Mouse (Mus musculus): ENCODE measurements around the gene Cdca7l. TPM values are rescaled to one million over a fixed set of nuclear protein-coding genes. Genes with fewer than 3 reads are reported as not detected.
A peak's percentile ranks its signal among the peaks of the same experiment; 100 is the strongest.
"Not testable (repeated sequence)": the region's sequence is repeated elsewhere in the genome, so short reads cannot be mapped to it uniquely, and the experiment has no call there.

Cdca7l gene
- polyA plus RNA-seq (2012; ENCODE audit: insufficient read depth, insufficient read length, low replicate concordance, missing spikeins), result not detected in 2 replicates

- WGBS, result 65% methylated on average over 2 of the region's 6 CpGs
- Histone ChIP-seq H3K4me1 (ENCODE audit: control insufficient read depth, insufficient read depth, low read length) (peaks cover 21% of the 10 kb centered on the region), H3K27ac (ENCODE audit: insufficient read depth, low read depth, low read length) (peak within 1 kb of the TSS; percentile 98)
- H3K4me3 ChIP-seq (ENCODE audit: insufficient read depth, low read depth, low read length), result not testable (repeated sequence)
These were observed at the start of gene Cdca7l for GRCm38 (mm10) chr12:117803989-117804388. Gene Cdca7l, plus strand, starts transcription at chr12:117804289.

GRCm38 (mm10) chr12:117756010-117756409 is 48.1 kb upstream of the Cdca7l start:
- WGBS, result 66% methylated on average over 7 of the region's 7 CpGs
- TF ChIP-seq CTCF (IDR thresholded peaks at IDR 0.05; ENCODE audit: insufficient read depth, low read depth, low read length) (no peak), POLR2A (IDR thresholded peaks at IDR 0.05; ENCODE audit: insufficient read depth, low read depth, low read length) (no peak)
- no peak overlapping the region for H3K4me3 ChIP-seq (ENCODE audit: insufficient read depth, low read depth, low read length)
- no peak overlapping the region for H3K27ac ChIP-seq (ENCODE audit: insufficient read depth, low read depth, low read length)
- H3K4me1 ChIP-seq (ENCODE audit: control insufficient read depth, insufficient read depth, low read length), result peaks cover 8% of the 10 kb centered on the region

DNA sequence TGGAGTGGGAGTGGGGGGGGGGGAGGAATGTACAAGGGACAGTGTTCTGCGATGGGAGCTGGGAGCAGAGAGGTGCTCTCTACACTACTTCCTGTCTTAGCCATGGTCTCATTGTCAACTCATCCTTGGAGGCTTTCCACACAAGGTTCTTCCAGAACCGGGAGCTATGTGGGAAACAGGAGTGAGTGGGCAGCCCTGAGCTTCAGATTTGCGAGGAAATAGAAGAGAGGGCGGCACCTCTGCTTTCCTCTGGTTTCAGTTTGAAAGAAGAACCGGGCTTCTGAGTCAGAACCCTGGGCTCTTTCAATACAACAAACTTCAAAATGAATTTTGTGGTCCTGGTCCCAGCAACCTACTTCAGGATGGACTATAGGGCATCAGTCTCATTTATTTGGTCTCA is 43.7 kb upstream of the Cdca7l start:
- peaks cover 13% of the 10 kb centered on the region for H3K4me1 ChIP-seq (ENCODE audit: control insufficient read depth, insufficient read depth, low read length)
- no peak overlapping the region for H3K4me3 ChIP-seq (ENCODE audit: insufficient read depth, low read depth, low read length)
- no peak overlapping the region for H3K27ac ChIP-seq (ENCODE audit: insufficient read depth, low read depth, low read length)
- no peak for TF ChIP-seq POLR2A (IDR thresholded peaks at IDR 0.05; ENCODE audit: insufficient read depth, low read depth, low read length)
- no peak for TF ChIP-seq CTCF (IDR thresholded peaks at IDR 0.05; ENCODE audit: insufficient read depth, low read depth, low read length)
- 44% methylated on average over 5 of the region's 5 CpGs for WGBS

DNA sequence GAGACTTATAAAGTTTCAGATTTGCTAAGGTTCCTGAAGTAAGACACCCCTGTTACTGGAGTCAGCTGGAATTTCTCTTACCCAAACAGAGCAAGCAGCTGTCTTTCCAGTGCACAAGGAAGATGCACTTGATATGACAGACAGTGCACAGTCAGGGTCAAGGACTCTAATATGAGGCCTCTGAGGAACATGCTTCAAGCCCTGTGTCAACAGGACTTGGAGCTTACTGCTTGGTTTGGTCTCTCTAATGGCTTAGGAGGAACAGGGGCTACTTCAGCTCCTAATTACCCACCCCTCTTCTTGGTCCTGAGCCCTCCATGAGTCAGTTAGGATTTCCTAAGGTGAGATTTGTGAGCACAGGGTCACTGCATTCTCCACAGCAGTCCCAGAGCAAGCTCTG is 43.2 kb upstream of the Cdca7l start:
- TF ChIP-seq CTCF (IDR thresholded peaks at IDR 0.05; ENCODE audit: insufficient read depth, low read depth, low read length), result no peak
- no peak for TF ChIP-seq POLR2A (IDR thresholded peaks at IDR 0.05; ENCODE audit: insufficient read depth, low read depth, low read length)
- Histone ChIP-seq H3K4me3 (ENCODE audit: insufficient read depth, low read depth, low read length) (no peak overlapping the region), H3K27ac (ENCODE audit: insufficient read depth, low read depth, low read length) (no peak overlapping the region), H3K4me1 (ENCODE audit: control insufficient read depth, insufficient read depth, low read length) (peaks cover 13% of the 10 kb centered on the region)

DNA sequence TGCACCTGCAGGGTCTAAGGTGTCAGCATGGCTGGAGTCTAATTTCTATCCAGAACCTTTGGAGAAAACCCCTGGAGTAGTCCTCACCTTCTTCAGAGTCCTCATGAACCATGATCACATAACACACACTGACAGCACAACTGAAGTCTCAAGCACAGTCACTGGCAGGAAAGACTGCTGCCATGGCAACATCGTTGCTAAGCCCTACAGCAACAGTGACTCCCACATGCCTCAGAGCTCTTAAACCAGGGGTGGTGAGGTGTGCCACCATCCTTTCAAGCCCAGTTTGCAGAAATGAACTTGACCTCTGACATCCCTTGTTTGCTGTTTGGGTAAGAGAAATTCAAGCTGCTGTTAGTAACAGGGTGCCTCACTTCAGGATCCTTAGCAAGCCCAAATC is 42.4 kb upstream of the Cdca7l start:
- H3K27ac ChIP-seq (ENCODE audit: insufficient read depth, low read depth, low read length), result no peak overlapping the region
- no peak overlapping the region for H3K4me3 ChIP-seq (ENCODE audit: insufficient read depth, low read depth, low read length)
- TF ChIP-seq CTCF (IDR thresholded peaks at IDR 0.05; ENCODE audit: insufficient read depth, low read depth, low read length) (no peak), POLR2A (IDR thresholded peaks at IDR 0.05; ENCODE audit: insufficient read depth, low read depth, low read length) (no peak)
- peaks cover 13% of the 10 kb centered on the region for H3K4me1 ChIP-seq (ENCODE audit: control insufficient read depth, insufficient read depth, low read length)
- WGBS, result 26% methylated on average over 1 of the region's 1 CpGs

DNA sequence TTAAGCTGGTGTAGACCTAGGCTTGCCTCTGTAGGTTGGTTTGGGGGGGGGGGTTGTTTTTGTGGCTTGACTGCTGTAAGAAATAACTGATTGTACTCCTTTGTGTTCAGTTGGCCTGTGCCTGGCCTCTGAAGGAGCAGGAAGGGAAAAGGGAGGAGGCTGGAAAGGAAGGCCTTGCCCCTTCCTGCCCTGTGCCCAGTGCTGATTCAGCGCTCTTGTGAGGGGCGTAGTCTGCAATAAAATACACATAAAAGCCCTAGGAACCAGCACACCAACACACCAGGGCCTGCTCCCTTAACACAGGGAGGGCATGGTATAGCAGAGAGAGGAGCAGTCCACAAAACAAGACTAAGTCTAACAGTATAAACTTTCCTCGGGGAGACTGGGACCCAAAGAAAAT is 40.8 kb upstream of the Cdca7l start:
- 82% methylated on average over 3 of the region's 3 CpGs for WGBS
- Histone ChIP-seq H3K4me1 (ENCODE audit: control insufficient read depth, insufficient read depth, low read length) (peaks cover 13% of the 10 kb centered on the region), H3K4me3 (ENCODE audit: insufficient read depth, low read depth, low read length) (no peak overlapping the region), H3K27ac (ENCODE audit: insufficient read depth, low read depth, low read length) (no peak overlapping the region)
- no peak for TF ChIP-seq POLR2A (IDR thresholded peaks at IDR 0.05; ENCODE audit: insufficient read depth, low read depth, low read length)
- TF ChIP-seq CTCF (IDR thresholded peaks at IDR 0.05; ENCODE audit: insufficient read depth, low read depth, low read length), result no peak

- TF ChIP-seq CTCF (IDR thresholded peaks at IDR 0.05; ENCODE audit: insufficient read depth, low read depth, low read length) (no peak), POLR2A (IDR thresholded peaks at IDR 0.05; ENCODE audit: insufficient read depth, low read depth, low read length) (no peak)
- Histone ChIP-seq H3K4me1 (ENCODE audit: control insufficient read depth, insufficient read depth, low read length) (peaks cover 11% of the 10 kb centered on the region), H3K27ac (ENCODE audit: insufficient read depth, low read depth, low read length) (no peak overlapping the region), H3K4me3 (ENCODE audit: insufficient read depth, low read depth, low read length) (no peak overlapping the region)
- 5% methylated on average over 7 of the region's 7 CpGs for WGBS
These were observed 39.2 kb upstream of the Cdca7l start for GRCm38 (mm10) chr12:117764839-117765238.

DNA sequence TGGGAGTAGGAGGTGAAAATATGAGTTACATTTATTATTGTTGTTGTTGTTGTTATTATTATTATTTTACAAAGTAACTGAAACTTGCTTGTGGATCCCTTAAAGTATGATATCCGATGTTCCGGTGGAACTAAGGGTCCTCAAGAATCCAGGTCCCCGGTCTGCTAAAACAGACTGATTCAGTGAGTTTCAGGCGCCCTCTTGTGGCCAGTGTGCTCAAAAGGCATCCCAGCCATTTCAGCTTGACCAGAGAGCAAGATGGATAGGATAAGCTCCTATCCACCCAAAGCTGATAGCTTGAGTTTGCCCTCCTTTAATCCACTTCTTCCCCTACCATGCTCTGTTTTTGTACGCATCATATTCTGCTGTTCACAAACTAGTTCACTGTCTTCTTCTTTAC is 35.0 kb upstream of the Cdca7l start:
- TF ChIP-seq CTCF (IDR thresholded peaks at IDR 0.05; ENCODE audit: insufficient read depth, low read depth, low read length) (peak; percentile 74; the same call in 1 of the 2 replicates), POLR2A (IDR thresholded peaks at IDR 0.05; ENCODE audit: insufficient read depth, low read depth, low read length) (no peak)
- H3K4me3 ChIP-seq (ENCODE audit: insufficient read depth, low read depth, low read length), result no peak overlapping the region
- H3K4me1 ChIP-seq (ENCODE audit: control insufficient read depth, insufficient read depth, low read length), result peaks cover 3% of the 10 kb centered on the region; the same call in 1 of the 2 replicates
- 5% methylated on average over 5 of the region's 5 CpGs for WGBS
- no peak overlapping the region for H3K27ac ChIP-seq (ENCODE audit: insufficient read depth, low read depth, low read length)

GRCm38 (mm10) chr12:117770211-117770610 is 33.9 kb upstream of the Cdca7l start:
- TF ChIP-seq POLR2A (IDR thresholded peaks at IDR 0.05; ENCODE audit: insufficient read depth, low read depth, low read length), result no peak
- no peak for TF ChIP-seq CTCF (IDR thresholded peaks at IDR 0.05; ENCODE audit: insufficient read depth, low read depth, low read length)
- 62% methylated on average over 2 of the region's 2 CpGs for WGBS

DNA sequence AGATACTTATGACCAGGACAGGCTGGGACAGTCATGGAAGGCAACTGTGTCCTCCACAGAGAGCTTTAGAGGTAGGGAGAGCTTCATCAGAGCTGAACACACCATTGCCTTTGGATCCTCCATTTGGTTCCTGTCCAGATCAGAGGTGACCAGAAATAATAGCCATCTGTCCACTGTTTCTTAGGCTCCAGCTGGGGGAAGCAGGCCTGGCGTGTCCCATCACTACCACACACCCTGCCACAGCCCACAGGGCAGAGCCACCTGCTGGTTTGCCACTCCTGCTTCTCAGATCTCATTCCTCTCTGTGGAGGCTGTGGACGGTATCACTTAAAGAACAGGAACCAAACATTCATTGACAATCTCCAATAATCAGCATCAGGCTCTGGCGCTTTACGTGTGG is 32.9 kb upstream of the Cdca7l start:
- TF ChIP-seq POLR2A (IDR thresholded peaks at IDR 0.05; ENCODE audit: insufficient read depth, low read depth, low read length) (no peak), CTCF (IDR thresholded peaks at IDR 0.05; ENCODE audit: insufficient read depth, low read depth, low read length) (no peak)
- WGBS, result 93% methylated on average over 4 of the region's 4 CpGs
- Histone ChIP-seq H3K4me1 (ENCODE audit: control insufficient read depth, insufficient read depth, low read length) (peaks cover 3% of the 10 kb centered on the region; the same call in 1 of the 2 replicates), H3K27ac (ENCODE audit: insufficient read depth, low read depth, low read length) (no peak overlapping the region), H3K4me3 (ENCODE audit: insufficient read depth, low read depth, low read length) (no peak overlapping the region)

More at GRCm38 (mm10) chr12:117770211-117770610, 33.9 kb upstream of the Cdca7l start:
- H3K4me1 ChIP-seq (ENCODE audit: control insufficient read depth, insufficient read depth, low read length), result peaks cover 3% of the 10 kb centered on the region; the same call in 1 of the 2 replicates
- H3K4me3 ChIP-seq (ENCODE audit: insufficient read depth, low read depth, low read length), result no peak overlapping the region
- H3K27ac ChIP-seq (ENCODE audit: insufficient read depth, low read depth, low read length), result no peak overlapping the region
